Mouse (Mus musculus) B cell, adult 2 months (primary cell): ENCODE results near the gene Myo5a.
"Not testable (repeated sequence)": the region's sequence is repeated elsewhere in the genome, so short reads cannot be mapped to it uniquely, and the experiment has no call there.

Experiments used
- DNase-seq, 2 experiments: peaks; one replicate each; pipeline ENCODE4 v3.0.0; 2022

Gene Myo5a

DNA sequence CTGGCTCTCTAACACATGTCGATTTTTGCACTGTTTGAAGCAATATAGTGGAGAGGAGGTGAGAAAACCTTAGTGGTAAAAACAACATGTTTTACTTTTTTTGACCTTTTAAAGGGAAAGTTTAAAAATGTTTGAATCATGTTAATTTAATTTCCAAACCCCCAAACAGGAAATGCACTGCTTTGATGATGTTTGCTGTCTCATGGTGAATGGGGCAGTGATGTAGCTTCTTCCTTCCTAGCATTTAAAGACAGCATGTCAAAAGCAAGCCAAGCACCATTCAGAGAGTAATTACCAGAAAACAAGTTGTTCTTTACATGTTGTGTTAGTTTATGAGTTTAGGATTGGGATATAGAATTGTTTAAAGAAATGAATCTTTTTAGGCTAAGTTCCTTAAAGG lies 138.4 kb downstream of the Myo5a start:
- no peak for DNase-seq

DNA sequence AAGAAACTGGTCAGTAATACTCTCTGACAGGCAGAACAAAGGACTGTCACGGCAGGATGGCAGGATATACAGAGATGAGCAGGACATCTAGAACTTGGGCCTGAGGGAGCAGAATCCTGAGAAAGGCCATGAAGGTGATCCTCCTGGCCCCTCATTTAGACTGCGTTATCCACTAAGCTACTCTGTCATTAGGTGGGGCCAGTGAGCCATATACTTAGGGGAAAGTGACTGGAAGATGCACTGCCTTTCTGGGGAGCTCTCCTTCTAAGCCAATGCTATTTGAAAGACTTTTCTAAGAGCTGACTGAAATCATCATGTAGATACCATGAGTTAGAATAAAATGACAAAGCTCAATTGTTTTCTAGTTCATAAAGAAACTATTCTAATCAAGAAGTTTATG lies 139.5 kb downstream of the Myo5a start:
- no peak for DNase-seq

DNA sequence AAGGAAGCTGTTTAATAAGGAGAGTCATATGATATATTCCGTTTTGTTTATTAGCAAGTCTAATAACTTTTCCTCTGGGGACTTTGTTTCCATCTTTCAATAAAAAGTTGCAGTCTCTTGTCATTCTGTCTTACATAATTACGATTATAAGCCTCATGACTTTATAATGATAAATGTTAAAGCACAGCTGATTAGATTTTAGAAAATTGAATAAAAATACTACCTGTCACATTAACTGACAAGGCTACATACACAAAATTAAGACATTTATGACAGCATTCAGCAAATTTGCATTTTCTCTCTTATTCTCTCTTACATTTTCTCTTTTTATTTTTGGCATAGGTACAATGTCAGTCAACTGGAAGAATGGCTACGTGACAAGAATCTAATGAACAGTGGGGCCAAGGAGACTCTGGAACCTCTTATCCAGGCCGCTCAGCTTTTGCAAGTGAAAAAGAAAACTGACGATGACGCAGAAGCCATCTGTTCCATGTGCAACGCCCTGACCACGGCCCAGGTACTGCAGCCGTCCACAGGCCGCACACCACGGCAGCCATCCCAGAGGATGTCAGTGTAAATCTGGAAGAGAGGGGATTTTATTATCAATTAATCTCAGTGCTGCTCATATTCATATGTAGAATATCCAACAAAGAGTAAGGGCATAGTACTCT lies 144.1 kb downstream of the Myo5a start:
- no peak for DNase-seq

DNA sequence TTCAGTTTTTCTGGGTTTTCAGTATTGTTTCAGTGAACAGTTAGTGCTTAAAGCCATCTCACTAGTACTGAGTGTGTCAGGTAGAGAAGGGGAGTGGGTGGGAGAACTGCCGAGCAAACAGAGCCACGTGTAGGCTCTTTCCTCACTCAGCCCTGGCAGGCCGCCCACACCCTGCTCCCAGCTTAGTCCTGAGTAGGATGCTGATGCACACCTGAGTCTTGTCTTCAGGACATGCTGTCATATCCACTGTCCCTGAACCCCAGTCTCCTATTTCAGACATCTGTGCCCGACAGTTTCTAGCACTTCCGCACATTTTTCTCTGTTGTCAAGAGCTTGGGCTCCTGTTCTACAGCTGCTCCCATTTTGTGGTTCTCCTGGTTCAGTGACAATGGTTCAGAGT lies 149.1 kb downstream of the Myo5a start:
- no peak for DNase-seq

DNA sequence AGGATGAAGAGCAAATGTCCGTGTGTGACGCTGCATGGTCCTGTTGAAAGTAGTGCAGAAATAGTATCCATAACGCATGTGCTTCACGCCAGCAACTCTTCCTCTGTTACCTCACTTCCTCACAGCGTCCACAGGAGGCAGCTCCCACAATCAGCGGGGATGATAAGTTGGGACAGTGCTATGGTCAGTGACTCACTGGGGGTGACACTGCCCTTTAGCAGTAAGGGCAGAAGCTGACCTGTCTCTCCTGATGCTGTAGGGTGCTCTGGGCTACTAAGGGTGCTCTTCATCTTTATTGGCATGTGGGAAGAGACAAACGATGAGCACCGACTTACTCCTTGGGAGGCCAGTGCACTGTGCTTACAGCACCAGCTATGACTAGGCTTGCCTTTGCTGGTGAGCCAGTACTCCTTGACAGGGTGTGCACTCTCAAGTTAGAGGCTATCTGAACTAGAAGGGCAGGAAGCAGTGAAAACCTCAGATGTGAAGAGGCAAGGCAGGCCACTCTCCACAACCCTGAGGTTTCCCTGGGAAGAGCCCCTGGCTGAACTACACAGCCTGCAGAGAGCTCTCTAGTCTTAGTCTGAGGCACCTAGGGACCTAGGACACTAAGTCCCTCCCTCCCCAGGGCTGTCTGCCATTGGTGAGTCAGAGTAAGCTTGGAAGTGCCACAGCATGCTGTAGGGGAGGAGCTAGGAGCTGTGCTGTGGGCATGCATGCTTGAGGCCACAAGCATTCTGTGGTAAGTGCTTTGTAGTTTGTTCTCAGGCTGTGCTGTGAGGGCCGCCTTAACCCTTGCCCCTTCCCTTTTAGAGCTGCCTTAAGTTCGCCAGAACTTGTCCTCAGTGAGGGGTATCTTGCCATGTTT lies 150.8 kb downstream of the Myo5a start:
- DNase-seq = no peak

DNA sequence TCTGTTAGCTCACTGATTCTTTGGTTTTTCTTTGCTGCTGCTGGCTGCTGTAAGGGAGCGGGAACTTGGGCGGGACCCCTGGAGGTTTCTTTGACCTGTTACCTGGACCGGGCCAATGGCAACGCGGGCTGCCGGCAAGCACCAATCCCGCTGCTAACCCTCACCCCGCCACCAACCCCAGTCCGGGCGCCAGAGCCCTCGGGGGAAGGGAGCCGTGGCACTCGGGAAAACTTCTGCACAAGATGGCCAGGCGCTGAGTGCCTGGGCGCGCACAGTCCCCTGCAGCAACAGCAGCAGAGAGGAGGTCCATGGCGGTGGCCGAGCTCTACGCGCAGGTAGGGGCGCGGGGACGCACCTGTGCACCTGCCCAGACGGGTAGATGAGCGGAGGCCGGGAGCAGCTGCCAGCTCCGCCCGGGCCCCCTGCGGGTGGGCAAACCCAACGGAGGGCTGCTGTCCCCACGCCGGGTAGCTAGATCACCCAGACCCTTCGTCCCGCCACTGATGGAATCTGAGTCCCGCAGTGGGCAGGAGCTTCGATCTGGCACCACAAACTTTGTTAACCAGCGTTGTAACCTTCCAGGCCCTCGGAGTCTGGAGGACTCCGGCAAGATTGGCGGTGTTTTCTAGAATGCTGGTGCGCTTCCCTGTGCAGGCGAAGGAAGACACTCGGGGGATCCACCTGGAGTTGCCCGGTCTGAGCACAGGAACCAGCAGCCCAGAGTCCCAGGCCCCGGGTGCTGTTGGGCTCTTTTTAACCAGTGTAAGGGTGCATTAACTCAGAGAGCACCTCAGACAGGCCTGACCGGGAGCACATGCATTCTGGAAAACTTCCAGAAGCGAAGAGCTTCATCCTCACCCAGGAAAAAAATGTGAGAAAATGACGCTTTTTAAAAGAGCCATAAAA lies 161.3 kb downstream of the Myo5a start, which contains the start of gene Myo5c:
Gene Myo5c (plus strand): TSS at position 180 of the 906 bp plus-strand sequence.
- DNase-seq = no peak

DNA sequence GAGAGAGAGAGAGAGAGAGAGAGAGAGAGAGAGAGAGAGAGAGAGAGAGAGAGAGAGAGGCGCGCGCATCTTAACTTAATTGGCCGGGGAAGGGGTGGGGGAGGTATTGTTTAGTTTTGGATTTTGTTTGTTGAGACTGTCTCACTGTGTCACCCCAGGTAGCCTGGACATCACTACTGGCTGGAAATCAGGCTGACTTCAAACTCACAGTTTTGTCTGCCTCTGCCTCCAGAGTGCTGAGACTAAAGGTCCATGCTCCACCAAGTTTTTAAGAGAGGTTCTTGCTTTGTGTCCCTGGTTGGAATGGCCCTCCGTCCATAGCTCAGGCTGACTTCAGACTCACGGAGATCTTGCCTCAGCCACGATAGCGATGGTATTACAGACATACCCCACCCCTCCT lies 162.0 kb downstream of the Myo5a start:
- DNase-seq = no peak

DNA sequence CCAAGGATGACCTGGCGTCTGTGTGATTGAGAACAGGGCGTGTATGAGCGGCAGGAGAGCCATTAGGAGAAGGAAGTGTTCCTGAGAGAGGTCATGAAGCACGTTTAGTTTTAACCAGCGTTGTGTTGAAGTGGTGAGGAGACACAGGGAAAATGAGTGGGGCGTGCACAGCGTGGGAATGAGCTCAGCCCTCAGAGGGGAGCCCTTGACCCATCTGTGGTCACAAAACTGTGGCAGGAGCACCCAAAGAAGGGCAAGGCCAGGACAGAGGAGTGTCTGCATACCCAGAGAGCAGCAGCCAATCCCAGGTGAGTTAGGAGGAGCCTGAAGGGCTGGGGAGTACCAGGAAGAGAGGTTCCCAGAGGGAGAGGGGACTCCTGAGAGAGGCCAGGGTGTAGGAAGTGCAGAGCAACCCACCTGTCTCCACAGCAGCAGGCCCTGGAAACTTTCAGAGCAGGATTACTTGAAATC lies 163.5 kb downstream of the Myo5a start:
- no peak for DNase-seq

DNA sequence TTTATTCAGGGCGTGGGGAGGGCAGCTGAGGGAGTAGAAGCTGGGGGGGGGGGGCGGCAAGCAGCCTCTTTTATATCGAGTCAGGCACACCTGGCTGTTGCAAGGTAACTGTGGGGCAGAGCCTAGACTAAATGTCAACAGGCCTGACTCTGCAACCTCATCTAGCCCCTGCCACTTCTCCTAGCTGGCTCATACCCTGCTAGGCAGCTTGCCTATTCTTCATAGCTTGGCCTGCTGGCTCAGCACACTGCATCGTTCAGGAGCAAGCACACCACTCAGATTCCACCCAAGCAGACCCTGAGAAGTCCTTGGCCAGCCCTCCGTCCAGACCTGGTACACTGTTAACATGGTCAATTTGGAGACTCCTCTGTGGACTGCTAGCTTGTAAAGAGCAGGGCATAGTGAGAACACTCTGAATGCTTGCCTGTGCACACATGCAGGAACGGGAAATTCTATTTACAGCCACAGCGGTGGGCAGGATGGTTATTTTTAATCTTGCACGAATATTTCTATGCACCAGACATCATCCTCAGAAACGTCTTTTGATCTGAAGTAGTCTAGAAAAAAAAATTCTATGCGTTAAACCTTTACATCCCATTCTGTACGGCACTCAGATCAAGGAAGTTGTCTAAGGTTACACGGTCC lies 164.3 kb downstream of the Myo5a start:
- DNase-seq = no peak

DNA sequence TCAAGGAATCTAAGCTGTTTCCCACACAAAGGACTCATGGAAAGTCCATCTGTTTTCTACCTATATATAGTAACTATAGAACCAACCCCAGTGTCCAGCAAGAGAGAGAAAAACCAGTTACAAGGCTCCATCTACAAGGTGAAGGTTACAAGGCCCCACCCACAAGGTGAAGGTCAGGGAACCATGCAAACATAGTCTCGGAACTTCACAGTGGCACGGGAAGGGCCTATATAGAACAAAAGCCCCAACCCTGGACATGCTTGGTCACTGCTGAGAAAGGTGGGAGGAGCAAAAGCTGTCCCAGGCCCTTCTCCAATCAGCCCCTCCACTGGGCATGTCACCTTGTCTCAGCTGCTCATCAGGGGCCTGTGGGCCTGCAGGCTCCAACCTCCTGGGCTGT lies 164.9 kb downstream of the Myo5a start:
- no peak for DNase-seq

DNA sequence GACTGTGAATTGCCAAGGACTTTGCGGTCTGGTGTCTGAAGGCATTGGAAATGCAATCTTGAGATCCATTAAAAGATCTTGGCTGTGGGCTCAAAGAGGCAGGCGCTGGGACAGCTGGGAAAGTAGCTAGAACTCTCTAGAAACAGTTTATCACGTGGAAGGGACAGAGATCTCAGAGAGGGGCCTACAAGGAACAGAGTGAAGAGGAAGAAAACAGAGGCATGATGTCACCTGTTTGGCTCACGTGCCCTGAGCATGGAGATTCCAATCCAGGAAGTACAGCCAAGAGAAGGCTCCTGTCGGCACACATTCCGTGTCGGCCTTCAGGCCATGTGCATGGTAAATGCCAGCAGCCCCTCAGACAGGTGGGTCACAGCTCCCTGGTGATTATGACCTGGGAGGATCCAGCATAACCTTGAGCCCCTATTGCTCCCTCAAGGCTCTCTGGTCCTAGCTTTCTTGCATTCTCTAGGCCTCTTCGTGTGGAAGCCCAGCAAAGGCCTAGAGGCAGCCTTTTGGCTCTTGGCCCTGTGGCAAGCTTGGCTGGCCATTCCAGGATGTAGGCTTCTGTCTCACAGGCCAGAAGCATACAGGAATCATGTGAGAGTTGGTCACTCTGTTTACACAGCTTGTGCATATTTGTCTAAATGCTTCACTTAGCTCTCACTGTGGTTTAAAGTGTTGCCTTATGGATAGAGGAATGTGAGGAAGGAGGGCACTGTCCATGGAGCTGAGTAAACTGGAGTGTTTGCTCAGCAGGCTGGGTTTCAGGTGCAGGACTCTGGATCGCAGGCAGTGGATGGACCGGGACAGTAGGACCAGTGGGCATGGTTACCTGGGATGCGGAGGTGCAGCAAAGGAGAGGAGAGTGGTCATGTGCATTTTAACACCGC lies 165.8 kb downstream of the Myo5a start:
- no peak for DNase-seq

DNA sequence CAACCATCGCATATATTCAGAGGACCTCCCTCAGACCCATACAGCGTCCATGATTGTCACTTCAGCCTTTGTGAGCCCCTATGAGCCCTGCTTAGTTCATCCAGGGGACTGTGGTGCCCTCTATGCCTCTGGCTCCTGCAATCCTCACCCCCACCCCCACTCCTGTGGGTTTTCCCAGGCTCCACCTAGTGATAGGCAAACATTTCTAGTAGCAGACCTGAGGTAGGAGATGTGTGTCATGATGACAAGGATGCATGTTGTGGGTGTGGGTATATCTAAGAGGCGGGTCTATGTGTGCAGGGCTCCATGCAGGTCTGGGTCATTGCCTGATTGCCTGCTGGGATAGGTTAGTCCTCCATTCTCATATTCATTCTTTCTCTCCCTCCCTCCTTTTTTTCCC lies 167.4 kb downstream of the Myo5a start:
- DNase-seq = no peak

DNA sequence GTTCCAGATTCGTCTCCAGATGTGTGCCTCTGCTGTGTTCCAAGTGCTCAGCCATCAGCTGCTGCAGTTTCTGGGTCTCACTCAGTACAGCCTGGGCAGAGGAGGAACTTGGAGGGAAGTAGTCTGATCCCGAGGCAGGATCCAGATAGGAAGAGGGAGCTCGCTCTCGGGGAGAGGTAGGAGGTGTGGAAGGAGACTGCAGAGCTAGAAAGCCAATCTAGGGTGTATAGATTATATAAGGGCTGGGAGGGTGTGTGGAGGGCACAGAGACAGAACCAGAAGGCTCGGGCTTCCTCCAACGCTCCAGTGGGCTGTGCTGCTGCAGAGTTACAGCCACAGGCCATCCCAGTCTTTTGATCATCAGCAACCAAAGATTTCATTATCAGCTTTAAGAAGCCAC lies 172.2 kb downstream of the Myo5a start:
- DNase-seq = no peak

DNA sequence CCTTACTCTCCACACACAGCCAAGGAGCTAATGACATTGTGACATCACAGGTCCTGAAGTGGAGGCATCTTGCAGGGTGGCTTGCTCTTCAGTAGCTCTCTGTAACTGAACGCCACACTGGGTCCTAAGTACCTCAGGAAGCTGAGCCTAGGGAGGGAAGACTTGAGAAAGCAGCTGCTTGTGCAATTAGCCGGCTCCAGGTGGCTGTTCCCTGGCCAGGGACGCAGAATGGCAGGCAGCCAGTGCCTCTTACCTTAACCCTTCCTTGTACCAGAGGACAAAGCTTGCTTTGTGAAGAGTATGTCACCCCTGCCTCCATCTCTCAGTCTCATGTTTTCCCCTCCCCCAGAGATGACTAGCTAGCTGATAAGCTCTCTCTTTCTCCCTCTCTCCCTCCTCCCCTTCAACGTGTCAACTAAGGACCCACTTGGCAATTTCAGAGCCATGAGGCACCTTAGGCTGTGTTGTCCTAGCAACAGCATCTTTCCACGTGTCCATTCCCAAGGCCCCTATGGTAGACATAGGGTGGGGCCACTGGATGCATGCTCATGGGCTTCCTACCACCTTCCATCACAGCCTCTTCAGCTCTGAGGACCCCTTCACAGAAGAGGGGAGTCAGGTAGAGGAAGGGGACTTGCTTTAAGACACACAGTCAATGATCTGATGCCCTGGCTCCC lies 173.1 kb downstream of the Myo5a start:
- no peak for DNase-seq

DNA sequence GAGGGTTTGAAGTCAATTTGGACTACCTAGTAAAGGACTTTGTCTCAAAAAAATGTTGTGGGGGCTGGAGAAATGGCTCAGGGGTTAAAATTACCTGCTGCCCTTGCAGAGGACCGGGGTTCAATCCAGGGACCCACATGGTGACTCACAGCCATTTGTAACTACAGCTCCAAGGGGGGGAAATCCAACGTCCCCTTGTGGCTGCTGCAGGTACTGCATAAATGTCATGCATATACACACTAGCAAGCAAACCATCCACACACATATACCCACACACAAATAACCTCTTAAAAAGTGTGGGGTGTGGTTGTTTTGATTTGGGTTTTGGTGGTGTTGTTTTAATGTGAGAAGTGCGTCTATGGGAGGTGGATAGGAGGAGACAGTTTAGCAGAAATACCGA lies 173.7 kb downstream of the Myo5a start:
- DNase-seq = no peak

DNA sequence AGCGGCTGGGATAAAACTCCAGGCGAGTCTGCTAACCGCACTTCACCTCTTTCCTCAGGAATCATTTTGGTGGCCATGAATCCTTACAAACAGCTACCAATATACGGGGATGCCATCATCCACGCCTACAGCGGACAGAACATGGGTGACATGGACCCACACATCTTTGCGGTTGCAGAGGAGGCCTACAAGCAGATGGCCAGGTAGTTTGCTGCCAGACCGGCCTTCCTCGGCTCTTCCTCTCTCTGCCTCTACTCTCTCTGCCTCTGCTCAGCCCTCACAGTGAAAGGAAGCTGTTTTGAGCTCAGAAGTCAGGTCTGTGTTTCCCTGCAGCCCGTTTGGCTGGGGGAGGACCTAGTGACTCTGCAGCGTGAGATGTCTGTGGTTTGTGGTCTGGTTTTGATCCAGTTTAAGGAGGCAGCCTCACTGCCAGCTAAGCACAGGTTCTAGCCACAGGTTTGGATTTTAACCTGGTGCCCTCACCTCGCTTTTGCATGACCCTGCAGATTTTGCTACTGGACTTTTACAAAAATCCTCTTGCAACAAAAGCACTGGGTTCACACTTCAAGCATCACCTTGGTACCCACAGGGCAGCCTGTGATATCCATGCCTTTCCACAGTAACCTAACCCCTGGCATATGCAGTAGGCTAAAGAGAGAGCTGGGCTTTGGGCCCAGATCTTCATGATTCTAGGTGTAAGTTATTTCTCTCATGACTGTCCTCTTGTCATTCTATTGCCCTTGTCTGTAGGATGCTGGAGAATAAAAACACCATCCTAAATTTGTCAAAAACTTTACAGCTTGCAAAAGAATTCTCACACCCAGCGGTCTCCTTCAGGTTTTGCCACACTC lies 175.5 kb downstream of the Myo5a start:
- DNase-seq = no peak

DNA sequence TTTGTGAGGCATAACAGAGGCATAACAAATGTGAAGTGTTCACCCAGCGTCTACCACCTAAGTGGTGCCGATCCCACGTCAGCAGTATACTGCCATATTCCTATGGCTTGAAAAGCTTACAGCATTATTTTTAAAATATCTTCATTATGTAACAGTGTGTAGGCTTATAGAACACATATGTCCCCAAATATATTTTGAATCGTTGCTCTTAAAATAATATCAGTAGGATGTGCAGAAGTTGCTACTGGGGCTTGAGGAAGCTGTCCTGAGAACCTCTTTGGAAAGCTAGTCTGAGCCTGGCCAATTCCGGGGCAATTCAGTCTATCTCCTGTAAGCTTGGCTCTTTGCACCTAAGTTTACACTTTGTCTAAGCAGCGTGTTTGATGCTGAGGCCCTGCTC lies 177.1 kb downstream of the Myo5a start:
- no peak for DNase-seq

DNA sequence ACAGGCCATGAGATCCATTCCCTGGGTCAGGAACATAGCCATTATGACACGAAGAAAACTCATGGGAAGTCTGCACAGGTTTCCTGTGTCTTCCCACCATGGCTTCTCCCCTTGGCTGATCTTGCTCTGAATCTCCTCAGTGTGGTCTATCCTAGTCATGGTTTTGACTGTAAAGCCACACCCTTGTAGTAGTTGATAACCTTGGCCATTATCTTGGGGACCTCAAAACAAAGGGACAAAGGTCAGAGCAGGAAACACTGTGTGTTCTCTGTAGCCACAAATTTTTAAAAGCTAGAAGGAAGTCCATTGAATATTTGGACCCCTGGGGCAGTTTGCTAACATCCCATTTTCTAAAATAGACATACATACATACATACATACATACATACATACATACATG lies 177.5 kb downstream of the Myo5a start:
- DNase-seq = no peak

DNA sequence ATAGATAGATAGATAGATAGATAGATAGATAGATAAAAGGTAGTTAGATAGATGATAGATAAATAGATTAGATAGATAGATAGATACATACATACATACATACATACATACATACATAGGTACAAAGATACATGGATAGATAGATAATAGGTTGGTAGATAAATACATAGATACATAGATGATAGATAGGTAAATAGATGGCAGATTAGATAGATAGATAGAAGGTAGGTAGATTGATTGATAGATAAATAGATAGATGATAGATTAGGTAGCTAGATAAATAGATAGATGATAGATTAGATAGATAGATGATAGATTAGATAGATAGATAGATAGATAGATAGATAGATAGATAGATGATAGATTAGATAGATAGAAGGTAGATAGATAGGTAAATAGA lies 178.1 kb downstream of the Myo5a start:
- DNase-seq = no peak

DNA sequence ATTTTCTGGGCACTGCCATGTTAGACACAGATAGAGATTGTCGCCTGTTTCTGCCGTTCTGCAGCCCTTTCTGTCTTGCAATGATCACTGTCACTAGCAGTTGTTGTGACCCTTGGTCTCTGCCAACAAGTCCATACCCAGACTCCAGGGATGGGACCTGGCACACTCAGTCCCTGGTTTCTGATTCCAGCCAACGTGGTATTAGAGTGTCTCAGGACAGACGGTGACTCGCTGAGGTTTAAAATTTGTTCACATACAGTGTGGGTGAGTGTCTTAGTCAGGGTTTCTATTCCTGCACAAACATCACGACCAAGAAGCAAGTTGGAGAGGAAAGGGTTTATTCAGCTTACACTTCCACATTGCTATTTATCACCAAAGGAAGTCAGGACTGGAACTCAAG lies 182.3 kb downstream of the Myo5a start:
- DNase-seq = not testable (repeated sequence)
